Mouse (Mus musculus): ENCODE measurements at regions not wholly inside any gene's neighbourhood (a gene's known extent, or its start where the extent isn't known, plus 50 kb on each side); places are given as distances from the start of the nearest gene placed in this dataset.

- Histone ChIP-seq H3K4me1 (replicated peaks) (0 out of 2 replicates have a peak, but pooled peaks cover 3% of the 10 kb centered on the region), H3K27me3 (replicated peaks) (no peaks in the 10 kb centered on the region), H3K9ac (no peak overlapping the region), H3K27ac (no peak overlapping the region), H3K4me2 (replicated peaks) (no peak overlapping the region), H3K4me3 (replicated peaks) (no peak overlapping the region), H3K36me3 (no peaks in the 10 kb centered on the region), H3K9me3 (no peaks in the 10 kb centered on the region)
- ATAC-seq = no peak
- 80% methylated on average over 8 of the region's 8 CpGs for WGBS
Observed at GRCm38 (mm10) chr5:90164434-90164833, 59.4 kb downstream of the Cox18 start.

GRCm38 (mm10) chr5:90163033-90163859, 60.6 kb downstream of the Cox18 start:
- Histone ChIP-seq H3K4me3 (replicated peaks) (no peak overlapping the region), H3K9me3 (no peaks in the 10 kb centered on the region), H3K36me3 (no peaks in the 10 kb centered on the region), H3K27me3 (replicated peaks) (no peaks in the 10 kb centered on the region), H3K9ac (no peak overlapping the region), H3K4me2 (replicated peaks) (no peak overlapping the region), H3K4me1 (replicated peaks) (0 out of 2 replicates have a peak, but pooled peaks cover 3% of the 10 kb centered on the region), H3K27ac (no peak overlapping the region)
- 71% methylated on average over 18 of the region's 18 CpGs for WGBS
- ATAC-seq = no peak

- H3K27me3 ChIP-seq (replicated peaks) = no peaks in the 10 kb centered on the region
- no peak overlapping the region for H3K4me2 ChIP-seq (replicated peaks)
- WGBS = 67% methylated on average over 4 of the region's 4 CpGs
- no peak overlapping the region for H3K9ac ChIP-seq
- H3K27ac ChIP-seq = no peak overlapping the region
- H3K4me1 ChIP-seq (replicated peaks) = 0 out of 2 replicates have a peak, but pooled peaks cover 3% of the 10 kb centered on the region
- no peak overlapping the region for H3K4me3 ChIP-seq (replicated peaks)
- ATAC-seq = no peak
- no peaks in the 10 kb centered on the region for H3K36me3 ChIP-seq
- H3K9me3 ChIP-seq = no peaks in the 10 kb centered on the region
Observed at GRCm38 (mm10) chr5:90160281-90160680, 63.5 kb downstream of the Cox18 start.

GRCm38 (mm10) chr5:90156522-90156921, 67.3 kb downstream of the Cox18 start:
- Histone ChIP-seq H3K27ac (no peak overlapping the region), H3K4me1 (replicated peaks) (no peaks in the 10 kb centered on the region), H3K9me3 (no peaks in the 10 kb centered on the region), H3K36me3 (no peaks in the 10 kb centered on the region), H3K4me3 (replicated peaks) (no peak overlapping the region), H3K4me2 (replicated peaks) (no peak overlapping the region), H3K9ac (no peak overlapping the region), H3K27me3 (replicated peaks) (no peaks in the 10 kb centered on the region)
- no peak for ATAC-seq
- WGBS = 90% methylated on average over 4 of the region's 4 CpGs

GRCm38 (mm10) chr5:90149611-90150532, 73.9 kb downstream of the Cox18 start:
- WGBS = 70% methylated on average over 22 of the region's 22 CpGs
- Histone ChIP-seq H3K9ac (no peak overlapping the region), H3K4me3 (replicated peaks) (no peak overlapping the region), H3K4me1 (replicated peaks) (no peaks in the 10 kb centered on the region), H3K9me3 (no peaks in the 10 kb centered on the region), H3K4me2 (replicated peaks) (no peak overlapping the region), H3K27me3 (replicated peaks) (no peaks in the 10 kb centered on the region), H3K36me3 (no peaks in the 10 kb centered on the region), H3K27ac (no peak overlapping the region)
- ATAC-seq = no peak

- Histone ChIP-seq H3K4me3 (replicated peaks) (no peak overlapping the region), H3K27ac (no peak overlapping the region), H3K36me3 (no peaks in the 10 kb centered on the region), H3K9me3 (no peaks in the 10 kb centered on the region), H3K4me1 (replicated peaks) (no peaks in the 10 kb centered on the region), H3K27me3 (replicated peaks) (no peaks in the 10 kb centered on the region), H3K9ac (no peak overlapping the region), H3K4me2 (replicated peaks) (no peak overlapping the region)
- ATAC-seq = no peak
- WGBS = 79% methylated on average over 7 of the region's 7 CpGs
Observed at GRCm38 (mm10) chr5:90135971-90136370, 87.8 kb downstream of the Cox18 start.

GRCm38 (mm10) chr5:90107036-90107435, 116.8 kb downstream of the Cox18 start:
- ATAC-seq = no peak

GRCm38 (mm10) chr5:90104672-90105071, 119.1 kb downstream of the Cox18 start:
- Histone ChIP-seq H3K4me2 (replicated peaks) (no peak overlapping the region), H3K9ac (no peak overlapping the region), H3K4me3 (replicated peaks) (no peak overlapping the region), H3K9me3 (no peaks in the 10 kb centered on the region), H3K36me3 (no peaks in the 10 kb centered on the region), H3K27ac (no peak overlapping the region), H3K4me1 (replicated peaks) (no peaks in the 10 kb centered on the region), H3K27me3 (replicated peaks) (no peaks in the 10 kb centered on the region)
- WGBS = 49% methylated on average over 7 of the region's 7 CpGs
- ATAC-seq = no peak

More at GRCm38 (mm10) chr5:90107036-90107435, 116.8 kb downstream of the Cox18 start:
- Histone ChIP-seq H3K4me1 (replicated peaks) (no peaks in the 10 kb centered on the region), H3K9ac (no peak overlapping the region), H3K27ac (no peak overlapping the region), H3K4me3 (replicated peaks) (no peak overlapping the region), H3K36me3 (no peaks in the 10 kb centered on the region), H3K4me2 (replicated peaks) (no peak overlapping the region), H3K27me3 (replicated peaks) (no peaks in the 10 kb centered on the region), H3K9me3 (no peaks in the 10 kb centered on the region)
- WGBS = 97% methylated on average over 1 of the region's 1 CpGs

GRCm38 (mm10) chr5:90088541-90088940, 135.3 kb downstream of the Cox18 start:
- no peak for ATAC-seq
- Histone ChIP-seq H3K9me3 (no peaks in the 10 kb centered on the region), H3K4me3 (replicated peaks) (no peak overlapping the region), H3K27ac (no peak overlapping the region), H3K36me3 (no peaks in the 10 kb centered on the region), H3K4me1 (replicated peaks) (no peaks in the 10 kb centered on the region), H3K9ac (no peak overlapping the region), H3K4me2 (replicated peaks) (no peak overlapping the region), H3K27me3 (replicated peaks) (no peaks in the 10 kb centered on the region)
- 92% methylated on average over 7 of the region's 7 CpGs for WGBS

- no peaks in the 10 kb centered on the region for H3K27me3 ChIP-seq (replicated peaks)
- ATAC-seq = no peak
- H3K27ac ChIP-seq = no peak overlapping the region
- H3K9me3 ChIP-seq = no peaks in the 10 kb centered on the region
- H3K36me3 ChIP-seq = no peaks in the 10 kb centered on the region
- no peaks in the 10 kb centered on the region for H3K4me1 ChIP-seq (replicated peaks)
- no peak overlapping the region for H3K4me2 ChIP-seq (replicated peaks)
- WGBS = 54% methylated on average over 6 of the region's 6 CpGs
- H3K9ac ChIP-seq = no peak overlapping the region
- no peak overlapping the region for H3K4me3 ChIP-seq (replicated peaks)
Observed at GRCm38 (mm10) chr5:90086491-90086890, 137.3 kb downstream of the Cox18 start.

GRCm38 (mm10) chr5:90077025-90077536, 146.7 kb downstream of the Cox18 start:
- Histone ChIP-seq H3K27ac (no peak overlapping the region), H3K4me2 (replicated peaks) (no peak overlapping the region), H3K9ac (no peak overlapping the region), H3K36me3 (no peaks in the 10 kb centered on the region), H3K9me3 (no peaks in the 10 kb centered on the region), H3K4me1 (replicated peaks) (no peaks in the 10 kb centered on the region), H3K4me3 (replicated peaks) (no peak overlapping the region), H3K27me3 (replicated peaks) (no peaks in the 10 kb centered on the region)
- 93% methylated on average over 6 of the region's 6 CpGs for WGBS
- ATAC-seq = no peak

- no peaks in the 10 kb centered on the region for H3K27me3 ChIP-seq (replicated peaks)
- no peaks in the 10 kb centered on the region for H3K36me3 ChIP-seq
- 83% methylated on average over 11 of the region's 11 CpGs for WGBS
Observed at GRCm38 (mm10) chr5:90075629-90076349, 148.0 kb downstream of the Cox18 start.

More at GRCm38 (mm10) chr5:90075629-90076349, 148.0 kb downstream of the Cox18 start:
- H3K4me2 ChIP-seq (replicated peaks) = no peak overlapping the region
- ATAC-seq = no peak
- no peak overlapping the region for H3K4me3 ChIP-seq (replicated peaks)
- H3K9me3 ChIP-seq = no peaks in the 10 kb centered on the region
- H3K9ac ChIP-seq = no peak overlapping the region
- H3K4me1 ChIP-seq (replicated peaks) = no peaks in the 10 kb centered on the region
- H3K27ac ChIP-seq = no peak overlapping the region
